Mouse (Mus musculus): ENCODE results near the gene Ptgs1.

Ptgs1 gene

DNA sequence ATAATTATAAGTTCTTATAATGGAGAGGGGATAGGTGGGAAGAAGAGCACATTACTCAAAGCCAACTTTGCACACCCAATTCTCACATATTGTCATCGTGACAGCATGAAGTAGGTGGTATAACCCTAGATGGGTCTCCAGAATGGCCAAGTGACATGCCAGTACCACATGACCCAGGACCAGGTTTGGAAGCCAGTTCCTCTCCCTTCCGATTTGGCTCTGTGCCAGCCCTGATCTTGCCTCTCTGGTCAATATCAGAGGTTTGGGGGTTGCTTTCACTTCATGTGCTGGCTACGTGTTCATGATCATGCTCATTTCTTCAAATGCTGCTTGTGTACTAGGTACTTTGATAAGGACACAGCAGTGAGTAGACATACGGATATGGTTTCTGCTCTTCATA, 22.3 kb downstream of the Ptgs1 start:
- DNase-seq, result no peak

- no peak for DNase-seq
Observed at GRCm38 (mm10) chr2:36254445-36254844, 24.2 kb downstream of the Ptgs1 start.

DNA sequence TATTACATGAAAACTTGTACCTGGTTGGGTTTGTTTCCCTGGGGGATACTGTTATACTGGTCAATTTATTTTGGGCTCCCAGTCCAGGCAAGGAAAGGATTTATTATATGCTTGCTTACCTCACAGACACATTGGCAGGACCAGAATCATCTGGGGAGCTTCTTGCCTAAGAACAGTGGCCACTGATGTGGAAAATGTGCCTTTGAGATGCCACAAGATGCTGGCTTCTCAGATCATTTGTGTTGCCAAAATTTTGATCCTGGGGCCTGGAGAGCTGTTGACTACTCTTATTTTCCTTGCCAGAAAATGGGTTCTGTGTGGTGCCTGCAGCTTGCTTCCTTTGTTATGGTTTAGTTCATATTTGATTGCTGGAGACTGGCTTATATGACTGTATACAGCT, 26.7 kb downstream of the Ptgs1 start:
- no peak for DNase-seq

DNA sequence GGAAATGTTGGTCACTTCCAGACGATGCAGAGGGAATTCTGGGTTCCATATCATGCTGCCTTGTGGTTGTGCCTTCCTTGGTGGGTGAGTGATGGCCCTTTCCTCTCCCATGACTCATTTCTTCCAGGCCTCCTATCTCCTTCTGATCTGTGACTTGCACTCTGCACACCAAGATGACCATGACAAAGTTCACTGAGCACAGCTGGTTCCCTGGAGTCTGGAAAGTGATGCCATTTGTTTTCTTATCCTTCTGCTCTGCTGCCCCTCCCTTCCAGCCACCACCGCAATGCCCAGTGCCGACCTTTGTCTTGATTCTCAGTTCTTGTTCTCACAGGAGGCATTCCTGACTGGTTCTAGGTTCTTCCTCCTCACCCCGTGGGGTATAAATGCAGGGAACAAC, 29.2 kb downstream of the Ptgs1 start:
- DNase-seq, result peak; percentile 20

DNA sequence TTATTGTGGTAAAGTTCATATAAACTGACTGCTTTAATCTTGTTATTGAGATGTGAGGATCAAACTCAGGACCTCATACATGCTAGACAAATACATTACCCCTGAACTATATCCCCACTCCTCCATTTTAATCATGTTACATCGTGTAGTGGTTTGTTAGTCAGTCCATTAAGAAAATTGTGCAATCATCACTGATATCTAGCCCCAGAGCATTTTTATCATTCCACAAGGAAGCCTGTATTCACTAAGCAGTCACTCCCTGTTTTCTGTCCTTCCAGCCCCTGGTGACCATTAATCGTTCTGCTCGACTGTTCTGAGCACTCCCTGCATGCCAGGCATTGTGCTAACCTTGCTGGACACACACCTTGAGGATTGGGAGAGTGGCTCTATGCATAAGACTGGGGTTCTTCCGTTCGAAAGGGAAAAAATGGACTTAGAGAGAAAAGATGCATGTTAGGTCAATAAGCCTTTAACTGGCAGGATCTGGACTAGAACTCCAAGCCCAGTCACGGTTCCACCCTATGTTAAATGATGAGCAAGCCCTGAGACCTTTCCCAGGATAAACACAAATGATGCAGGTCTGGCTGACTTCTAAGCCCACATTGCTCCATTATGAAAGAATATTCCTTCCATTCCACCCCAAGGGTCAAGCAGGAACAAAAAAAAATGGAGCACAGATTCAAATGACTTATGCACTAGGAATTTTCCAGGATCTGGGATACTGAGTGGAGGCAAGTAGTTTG, 29.7 kb downstream of the Ptgs1 start:
- no peak for DNase-seq

DNA sequence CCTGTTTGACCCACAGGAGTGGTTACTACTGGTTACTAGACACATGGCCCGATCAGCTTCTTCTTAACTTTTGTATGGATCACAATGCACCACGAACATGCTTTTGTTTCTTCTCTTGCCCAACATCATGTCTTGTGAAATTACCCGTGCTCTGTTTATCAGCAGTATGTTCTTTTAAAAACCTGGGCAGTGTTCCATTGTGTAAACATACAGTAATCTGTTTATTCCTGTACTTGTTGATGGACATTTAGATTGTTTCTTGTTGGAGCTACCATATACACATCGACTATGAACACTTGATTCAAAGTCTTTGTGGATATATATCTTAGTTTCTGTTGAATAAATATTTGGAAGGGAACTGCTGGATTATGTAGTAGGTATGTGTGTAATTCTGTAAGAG, 31.8 kb downstream of the Ptgs1 start:
- DNase-seq, result no peak

DNA sequence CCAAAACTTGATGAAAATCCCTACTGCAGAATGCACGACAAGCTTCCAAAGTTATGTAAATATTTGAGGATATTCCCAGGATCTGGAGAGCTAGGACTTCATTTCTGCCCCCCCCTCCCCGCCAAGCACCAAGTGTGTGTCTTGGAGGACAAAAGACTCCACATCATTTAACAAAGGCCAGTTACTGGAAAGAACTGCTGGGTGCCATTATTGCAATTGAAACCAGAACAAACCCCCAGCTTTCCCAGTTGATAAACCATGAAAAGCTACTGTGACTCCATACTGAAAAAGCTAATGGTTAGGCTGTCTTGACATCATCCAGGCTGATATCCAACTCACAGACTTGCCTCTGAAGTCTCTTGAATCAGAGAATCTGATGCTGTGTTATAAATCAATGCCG, 39.2 kb downstream of the Ptgs1 start:
- DNase-seq, result no peak

- no peak for DNase-seq
Observed at GRCm38 (mm10) chr2:36270186-36270585, 40.0 kb downstream of the Ptgs1 start.

- DNase-seq, result no peak
Observed at GRCm38 (mm10) chr2:36271085-36271484, 40.9 kb downstream of the Ptgs1 start.

DNA sequence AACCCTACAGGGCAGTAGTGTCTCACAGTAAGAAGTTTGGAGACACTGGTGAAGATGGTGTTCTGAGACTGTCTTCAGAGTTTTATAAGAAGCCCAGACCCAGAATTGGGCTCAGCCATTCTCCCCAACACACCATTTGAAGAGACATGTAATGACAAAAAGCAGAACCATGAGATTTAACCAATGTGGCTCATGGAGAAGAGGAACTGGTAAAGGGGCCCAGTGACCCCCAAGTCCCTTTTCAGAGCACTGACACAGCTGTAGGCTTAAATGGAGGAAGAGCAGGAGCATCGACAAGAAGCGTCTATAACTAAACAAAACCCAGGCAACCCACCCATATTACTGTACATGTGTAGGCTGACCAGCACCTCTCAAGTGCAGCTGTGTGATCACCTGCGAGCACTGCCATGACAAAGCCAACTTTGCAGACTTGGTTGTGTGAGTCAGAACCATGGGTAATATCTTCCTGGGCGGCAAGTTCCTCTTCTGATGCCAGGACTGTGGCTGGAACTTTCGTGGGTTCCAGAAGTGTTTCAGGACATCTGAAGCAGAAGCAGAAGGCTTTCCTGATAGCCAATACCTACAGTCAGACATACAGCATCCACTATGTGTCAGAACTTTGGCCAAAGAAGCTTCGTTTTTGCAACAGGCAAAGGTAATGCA, 42.2 kb downstream of the Ptgs1 start:
- DNase-seq, result no peak

DNA sequence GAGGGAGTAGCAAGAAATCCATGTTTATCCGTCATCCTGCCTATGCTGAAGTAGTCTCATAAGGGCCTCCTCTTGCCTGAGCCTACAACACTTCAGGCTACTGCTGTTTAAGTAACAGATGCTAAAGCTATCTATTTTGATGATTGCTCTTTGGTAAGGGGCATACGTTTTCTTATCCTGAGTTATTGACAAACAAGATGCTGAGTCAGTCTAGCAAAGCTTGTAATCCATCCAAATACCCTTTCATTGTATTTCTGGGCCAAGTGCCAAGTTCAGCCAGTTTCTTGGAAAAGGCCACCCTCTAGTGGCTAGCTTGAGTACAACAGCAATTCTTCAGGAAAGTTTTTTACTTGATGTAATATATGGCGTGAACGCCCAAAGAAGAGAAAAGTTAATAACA, 46.2 kb downstream of the Ptgs1 start:
- peak; percentile 80 for DNase-seq

- no peak for DNase-seq
Observed at GRCm38 (mm10) chr2:36278760-36279159, 48.5 kb downstream of the Ptgs1 start.

DNA sequence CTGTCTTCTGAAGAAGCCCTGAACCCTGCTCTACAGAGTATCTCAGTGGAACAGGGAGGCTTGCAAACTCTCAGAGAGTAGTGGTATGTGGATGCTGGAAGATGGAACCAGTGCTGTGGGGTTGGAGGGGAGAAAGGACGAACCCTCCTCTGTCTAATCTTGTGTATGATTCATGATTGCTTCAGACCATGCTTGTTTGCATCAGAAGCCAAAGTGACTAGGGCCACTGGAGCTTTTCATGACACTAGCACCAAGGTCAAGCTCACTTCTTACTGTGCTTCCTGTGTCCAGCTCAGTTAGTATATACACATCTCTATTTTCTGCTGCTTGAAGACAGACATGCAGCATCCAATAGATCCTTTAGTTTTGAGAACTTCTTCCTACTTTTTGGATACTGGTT, 50.9 kb downstream of the Ptgs1 start:
- no peak for DNase-seq

- no peak for DNase-seq
Observed at GRCm38 (mm10) chr2:36282301-36282700, 52.1 kb downstream of the Ptgs1 start.

All from kidney, adult 9 months (tissue).